Mouse (Mus musculus) urinary bladder, postnatal 36 days (tissue): ENCODE data around the gene Rab6b.

Source experiments
- DNase-seq, 2 experiments: peaks; one replicate each; pipeline ENCODE4 v3.0.0; 2022; ENCODE audit warnings: low spot score in 2 of 2, mixed read lengths in 1 of 2

Rab6b gene

DNA sequence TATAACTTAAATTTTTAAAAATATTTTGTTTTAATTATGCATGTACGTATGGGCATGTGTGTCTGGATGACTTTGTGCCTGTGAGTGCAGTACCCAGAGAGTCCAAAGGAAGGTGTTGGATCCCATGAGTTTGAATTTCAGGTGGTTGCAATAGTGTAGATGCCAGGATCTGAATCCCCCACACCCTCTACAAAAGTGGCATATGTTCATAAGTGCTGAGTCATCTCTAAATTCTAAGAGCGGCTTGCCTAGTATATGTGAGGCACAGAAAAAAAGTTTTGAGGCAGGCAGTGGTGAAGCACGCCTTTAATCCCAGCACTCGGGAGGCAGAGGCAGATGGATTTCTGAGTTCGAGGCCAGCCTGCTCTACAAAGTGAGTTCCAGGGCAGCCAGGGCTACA is 94.2 kb downstream of the Rab6b start:
- no peak for DNase-seq

DNA sequence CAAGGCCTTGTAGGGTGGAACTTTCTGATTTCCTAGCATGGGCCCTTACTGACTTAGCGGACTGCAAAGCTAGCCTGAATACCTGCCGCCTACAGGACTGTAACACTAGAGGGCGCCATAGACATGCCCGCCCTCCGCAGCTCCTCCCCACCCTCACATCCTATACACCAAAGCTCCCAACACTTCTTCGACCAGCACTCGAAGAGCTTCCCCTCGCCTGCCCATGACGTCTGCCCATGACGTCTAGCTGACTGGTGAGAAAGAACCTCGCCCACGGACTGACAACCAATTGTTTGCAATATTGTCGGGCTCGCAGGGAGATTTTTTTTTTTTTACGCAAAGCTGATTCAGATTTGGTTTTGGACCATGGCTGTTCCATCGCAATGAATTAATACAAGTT is 96.3 kb downstream of the Rab6b start:
- peak; percentile 43 to 61 for DNase-seq

DNA sequence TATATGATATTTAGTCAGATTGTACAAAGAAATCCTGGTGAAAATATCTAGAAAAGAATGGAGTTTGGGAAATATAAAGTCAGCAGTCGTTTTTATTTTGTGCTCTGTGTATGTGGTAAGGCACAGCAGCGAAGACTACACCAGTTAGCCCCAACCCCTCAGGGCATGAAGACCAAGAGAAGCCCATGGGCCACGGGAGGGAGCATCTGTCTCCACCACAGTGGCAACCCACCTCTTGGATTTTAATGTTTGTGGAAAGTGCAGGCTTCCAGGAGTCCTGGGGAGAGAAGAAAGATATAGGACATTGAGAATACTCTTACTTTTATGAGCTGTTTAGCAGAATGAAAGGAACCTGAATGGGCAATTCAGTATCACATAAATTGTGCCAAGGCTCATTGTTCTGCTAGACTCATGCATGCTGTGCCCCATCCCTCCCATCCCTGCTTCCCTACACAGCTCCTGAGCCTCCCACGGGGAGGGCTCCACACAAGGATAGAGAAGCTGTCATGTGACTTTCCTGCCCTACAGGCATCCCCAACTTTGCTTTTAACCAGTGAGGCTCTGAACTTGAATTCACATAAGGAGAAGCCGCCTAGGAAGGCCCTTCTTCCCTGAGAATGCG is 97.3 kb downstream of the Rab6b start:
- no peak for DNase-seq

DNA sequence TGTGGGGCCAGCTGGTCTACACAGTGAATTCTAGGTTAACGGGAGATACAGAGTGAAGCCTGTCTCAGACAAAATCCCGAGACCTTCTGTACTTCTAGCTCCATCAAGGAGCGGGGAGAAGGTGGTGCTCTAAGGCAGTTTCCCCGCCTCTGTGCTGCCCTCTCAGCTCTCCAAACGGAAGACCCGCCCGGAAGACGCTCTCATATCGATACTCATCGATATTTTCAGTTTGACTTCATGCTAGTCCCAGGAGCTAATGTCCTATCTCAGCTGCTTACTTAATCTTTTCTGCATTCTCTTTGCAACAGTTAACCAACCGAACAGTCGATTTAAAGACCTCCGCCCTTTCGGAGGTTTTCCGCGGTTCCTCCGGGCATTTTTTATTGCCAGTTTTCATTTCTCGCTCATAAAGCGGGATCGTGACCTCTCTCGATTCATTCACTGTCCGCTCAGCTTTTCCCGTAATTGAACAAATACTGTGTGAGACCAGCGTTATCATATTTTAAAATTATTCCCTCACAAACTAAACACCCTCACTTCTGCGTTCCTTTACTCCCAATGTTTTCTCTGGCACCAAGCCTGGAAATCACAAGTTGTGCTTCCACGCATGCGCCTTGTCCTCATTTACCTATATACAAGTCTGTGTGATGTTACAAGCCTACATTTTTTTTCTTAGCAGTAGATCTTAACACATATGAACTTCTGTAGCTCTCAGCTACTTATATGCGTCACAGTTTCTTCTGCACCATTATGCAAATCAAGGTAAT is 101.2 kb downstream of the Rab6b start:
- no peak for DNase-seq

DNA sequence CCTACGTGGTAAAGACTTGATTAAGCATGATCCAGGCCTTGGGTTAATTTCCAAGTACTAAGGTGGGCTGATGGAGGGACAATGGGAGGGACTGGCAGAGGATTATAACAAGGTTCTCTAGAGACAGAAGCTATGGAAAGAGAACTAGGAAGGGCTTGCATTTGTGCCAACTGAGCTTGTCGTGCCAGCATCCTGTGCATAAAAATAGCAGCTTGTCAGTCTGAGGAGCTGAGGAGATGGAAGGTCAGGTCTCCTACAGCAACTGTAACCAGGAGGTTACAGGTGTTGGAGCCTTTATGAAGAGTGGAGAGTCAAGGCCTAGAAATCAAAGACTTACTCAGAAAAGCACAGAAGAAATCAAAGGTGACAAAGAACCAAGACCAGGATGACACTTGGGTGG is 102.0 kb downstream of the Rab6b start:
- no peak for DNase-seq

DNA sequence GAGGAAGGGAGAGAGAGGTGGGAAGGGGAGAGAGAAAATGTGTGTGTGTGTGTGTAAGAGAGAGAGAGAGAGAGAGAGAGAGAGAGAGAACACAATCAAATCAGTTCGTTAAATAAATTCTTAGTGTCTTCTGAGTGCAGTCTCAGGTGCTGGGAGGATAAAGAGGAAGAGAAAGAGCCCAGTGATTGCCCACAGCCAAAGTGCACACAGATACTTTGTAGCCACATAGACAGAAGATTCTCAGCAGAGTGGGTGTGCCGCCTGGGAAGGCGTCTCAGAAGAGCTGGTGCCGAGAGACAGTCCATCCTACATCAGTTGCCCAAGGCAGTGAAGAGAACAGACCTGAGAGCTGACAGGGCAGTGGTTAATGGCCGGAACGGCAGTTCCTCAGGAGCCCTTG is 102.7 kb downstream of the Rab6b start:
- no peak for DNase-seq

DNA sequence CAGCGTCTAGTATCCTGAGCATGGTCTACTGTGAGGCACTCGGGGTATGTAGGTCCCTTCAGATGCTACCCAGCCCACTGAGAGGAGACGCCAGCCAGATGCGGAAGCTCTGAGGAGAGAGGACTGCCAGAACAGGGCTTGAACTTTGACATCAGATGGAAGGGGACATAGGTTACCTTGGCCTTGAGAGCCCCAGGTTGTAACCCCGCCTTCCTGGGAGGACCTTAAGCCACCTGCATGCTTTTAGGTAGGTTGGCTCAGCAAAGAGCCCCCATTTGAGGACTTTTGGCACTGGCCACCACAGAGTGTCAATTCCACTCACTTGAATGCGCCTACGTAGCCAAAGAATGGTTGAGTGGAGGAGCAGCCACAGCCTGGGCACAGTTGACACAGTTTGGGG is 113.1 kb downstream of the Rab6b start:
- no peak for DNase-seq

DNA sequence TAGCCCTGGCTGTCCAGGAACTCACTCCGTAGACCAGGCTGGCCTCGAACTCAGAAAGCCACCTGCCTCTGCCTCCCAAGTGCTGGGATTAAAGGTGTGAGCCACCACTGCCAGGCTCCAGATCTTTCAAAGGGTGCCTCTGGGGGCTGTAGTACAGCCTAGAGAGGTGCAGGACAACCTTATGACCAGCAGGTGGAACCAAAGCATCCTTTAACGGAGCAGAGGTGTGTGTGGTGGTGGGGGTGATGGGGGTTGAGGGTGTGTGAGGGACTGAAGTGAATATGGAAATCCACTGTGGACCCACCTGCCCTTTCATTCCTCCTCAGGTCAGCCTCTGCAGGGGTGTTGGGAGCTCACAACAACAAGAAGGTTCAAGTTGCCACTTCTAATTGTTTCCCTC is 113.9 kb downstream of the Rab6b start:
- no peak for DNase-seq

DNA sequence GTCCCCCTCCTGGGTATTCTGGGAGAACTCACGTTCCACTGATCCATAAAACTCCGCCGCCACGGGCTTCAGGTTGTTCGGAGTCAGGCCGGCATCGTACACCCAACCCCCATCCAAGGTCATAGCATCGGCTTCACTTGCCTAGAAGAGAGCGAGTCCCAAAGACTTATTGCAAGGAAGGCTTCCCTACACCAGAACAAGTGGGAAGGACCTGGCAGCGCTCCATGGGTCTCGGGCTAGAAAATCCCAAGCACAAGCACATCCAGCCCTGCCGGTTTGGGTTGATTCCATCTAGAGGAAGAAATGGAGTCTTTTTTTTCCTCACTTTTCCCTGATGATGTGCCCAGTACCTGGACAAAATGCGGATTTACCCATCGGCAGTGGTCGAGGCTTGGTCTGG is 115.2 kb downstream of the Rab6b start:
- no peak for DNase-seq

DNA sequence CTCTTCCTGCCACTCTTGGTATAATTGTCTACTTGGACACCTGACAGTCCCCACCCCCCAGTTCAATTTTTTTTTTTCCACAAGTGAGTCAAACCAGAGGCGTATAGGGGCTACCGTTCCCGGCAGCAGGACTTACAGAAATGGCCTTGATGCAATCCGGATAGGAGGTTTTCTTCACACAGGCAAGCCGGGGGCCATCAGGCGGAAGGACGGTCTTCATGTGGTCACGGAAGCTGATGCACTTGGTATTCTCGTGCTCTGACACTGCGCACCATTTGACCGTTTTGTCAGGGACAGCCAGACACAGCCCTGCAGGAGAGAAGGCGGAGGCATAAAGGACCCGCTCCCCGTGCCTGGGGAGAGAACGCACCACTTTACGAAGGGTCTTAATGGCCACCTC is 116.2 kb downstream of the Rab6b start:
- no peak for DNase-seq

DNA sequence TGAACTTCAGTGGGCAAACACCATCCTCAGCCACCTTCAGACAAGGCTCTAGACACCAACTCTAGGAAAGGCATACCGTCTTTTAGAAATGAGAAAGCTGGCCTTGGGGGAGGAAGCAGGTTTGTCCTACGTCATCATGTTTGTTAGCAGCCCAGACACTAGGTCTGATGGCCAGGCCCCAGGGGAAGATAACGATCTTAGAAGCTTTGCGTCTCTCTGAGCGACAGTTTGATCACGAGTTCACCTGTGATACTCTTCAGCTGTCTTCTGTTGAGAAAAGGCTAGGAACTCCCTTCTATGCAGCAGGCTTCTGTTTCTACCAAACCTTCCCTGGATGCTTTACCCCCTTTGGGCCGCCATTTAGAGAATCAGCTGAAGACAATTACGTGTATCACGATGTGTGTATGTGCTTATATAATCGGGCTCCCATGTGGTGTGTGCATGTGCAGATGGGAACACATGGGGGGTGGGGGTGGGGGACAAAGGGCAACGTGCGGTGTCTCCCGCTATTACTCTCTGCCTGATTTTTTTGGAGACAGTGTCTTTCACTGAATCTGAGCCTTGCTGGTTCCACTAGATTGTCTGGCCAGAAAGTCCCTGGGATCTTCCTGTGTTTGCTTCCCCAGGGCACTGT is 116.9 kb downstream of the Rab6b start:
- no peak for DNase-seq

DNA sequence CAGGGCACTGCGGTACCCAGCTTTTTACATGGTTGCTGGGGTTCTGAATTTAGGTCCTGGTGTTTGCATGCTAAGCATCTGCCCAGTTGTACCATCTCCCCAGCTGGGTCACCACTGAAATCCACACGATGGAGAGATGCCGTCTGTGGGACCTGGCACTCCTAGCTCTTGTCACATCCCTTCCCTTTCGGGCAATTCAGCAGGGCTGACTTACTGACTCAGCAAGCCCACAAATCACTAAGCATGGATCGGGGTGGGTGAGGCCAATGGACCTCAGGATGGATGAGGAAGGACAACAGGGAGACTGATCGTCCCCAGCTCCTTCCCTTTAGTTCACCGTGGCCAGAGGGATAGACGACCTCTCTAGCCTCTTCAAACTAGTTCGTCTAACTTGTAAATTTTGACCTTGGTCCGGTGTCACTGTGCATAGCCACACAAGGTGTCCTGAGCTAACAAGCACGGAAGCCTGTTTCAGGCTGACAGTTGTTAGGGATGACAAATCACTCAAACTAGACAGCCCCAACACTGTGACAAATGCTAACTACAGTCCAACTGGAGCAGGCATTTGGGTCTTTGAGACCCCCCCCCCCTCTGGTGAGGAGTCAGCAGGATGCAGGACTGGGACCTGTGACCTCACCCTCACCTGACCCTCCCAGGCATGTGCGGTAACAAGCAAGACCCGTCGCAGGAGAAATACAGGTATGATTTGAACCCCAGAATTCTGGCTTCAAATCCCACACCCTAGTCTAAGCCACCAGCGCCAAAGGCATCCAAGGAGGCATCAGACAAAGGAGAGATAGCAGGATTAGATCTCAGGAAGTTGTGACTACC is 117.7 kb downstream of the Rab6b start:
- DNase-seq: no peak

DNA sequence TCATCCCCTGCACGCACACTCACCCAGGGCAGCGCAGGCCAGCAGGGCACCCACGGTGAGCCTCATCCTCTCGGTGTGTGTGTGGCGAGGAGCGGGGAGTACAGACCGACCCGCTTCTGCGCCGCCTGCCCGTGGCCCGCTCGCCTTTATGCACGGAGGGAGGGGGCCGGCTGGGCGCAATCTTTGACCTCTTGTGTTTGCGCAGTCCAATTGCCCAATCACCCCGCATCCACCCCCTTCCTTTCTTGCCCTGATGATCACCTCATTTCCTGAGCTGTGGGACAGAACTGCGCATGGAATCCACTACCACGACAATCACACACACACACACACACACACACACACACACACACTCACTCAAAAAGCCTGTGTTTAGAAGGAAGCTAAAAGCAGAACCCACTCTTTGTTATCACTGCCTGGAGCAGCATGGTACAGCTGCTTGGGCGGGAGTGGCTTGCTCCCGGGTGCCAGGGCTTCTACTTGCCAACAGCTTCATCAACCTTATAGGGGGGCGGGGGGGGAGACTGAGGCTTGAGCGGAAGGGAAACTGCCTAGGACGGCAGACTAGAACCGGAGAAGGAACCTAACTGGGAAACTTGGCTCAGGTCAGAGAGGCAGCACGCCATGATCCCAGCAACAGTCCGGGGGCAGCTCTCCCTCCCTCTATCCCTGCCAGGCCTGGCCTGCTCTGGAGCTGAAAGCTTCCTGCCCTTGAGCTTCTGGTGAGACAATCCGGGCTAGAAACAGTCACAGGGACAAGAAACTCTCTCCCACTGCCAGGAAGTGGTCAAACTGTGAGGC is 118.8 kb downstream of the Rab6b start, which contains the start of the genes Gm20425 and Trf:
TSS of gene Gm20425 (minus strand) at position 157 of the 801 bp plus-strand sequence.
TSS of gene Trf (minus strand) at position 294 of the 801 bp plus-strand sequence.
- DNase-seq: peak; percentile 56 to 78

DNA sequence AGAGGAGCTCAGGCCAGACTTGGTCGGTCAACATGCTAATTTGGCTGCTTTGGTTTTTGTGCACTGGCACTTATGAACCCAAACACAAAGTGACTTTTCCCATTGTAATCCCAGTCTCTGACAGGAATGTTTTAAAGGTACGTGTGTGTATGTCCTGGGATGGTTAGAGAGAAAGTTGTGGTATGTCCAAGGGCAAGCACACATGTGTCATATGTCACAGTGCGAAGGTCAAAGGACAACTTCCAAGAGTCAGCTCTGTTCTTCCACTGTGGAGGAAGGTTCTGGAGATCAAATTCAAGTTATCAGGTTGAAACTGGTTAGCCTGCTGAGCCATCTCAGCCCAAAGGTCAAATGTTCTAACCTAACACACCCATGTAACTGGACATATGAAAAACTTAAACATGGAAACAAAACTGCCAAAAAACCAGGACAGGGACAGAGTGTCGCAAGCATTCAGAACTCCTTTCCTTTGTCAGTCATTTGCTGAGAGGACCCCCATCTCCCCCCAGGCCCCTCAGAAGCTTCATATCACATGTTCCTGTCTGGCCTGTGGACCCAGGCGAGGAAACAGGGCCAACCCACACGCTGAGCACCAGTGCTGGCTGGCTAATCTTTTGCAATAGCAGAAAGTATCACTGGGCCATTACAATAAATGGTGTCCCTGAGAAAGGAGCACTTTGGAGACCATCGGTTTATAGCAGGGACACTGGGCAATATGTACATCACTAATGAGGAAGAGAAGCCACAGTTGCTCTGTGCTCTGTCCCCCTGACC is 120.8 kb downstream of the Rab6b start:
- DNase-seq: no peak

DNA sequence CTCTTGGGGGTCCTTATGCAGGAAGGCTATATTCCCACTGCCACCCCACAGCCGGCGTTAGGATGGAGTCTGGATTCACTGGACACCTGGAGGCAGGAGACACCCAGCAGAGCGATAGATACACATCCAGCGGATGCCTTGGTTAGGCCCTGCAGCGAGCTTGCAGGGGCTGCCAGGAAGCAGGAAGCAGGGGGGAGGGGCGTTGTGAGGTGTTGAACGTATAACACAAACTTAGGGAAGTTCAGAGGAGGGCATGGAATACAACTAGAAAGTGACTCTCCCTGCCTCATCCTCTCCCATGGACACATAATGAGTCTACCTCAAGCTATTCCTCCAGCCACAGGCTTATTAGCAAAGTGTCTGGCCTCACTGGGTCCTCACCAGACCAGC is 121.4 kb downstream of the Rab6b start:
- no peak for DNase-seq

DNA sequence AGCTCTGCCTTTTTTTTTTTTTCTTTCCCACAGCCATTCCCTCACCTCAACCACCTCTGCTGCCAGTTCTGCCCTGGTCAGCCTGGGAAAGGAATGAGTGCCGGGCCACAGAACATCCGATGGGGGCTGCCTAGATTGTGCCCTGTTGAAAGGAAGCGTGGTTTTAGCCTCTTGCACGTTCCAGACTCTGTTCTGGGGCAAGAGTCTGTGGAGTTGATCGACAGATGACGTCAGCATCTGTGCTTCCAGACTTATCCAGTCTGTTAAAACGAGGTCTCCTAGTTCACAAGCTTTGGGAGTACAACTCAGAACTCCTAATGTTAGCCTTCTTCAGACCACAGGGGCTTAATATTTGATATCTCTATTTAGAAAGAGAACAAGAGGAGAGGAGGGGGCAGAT is 122.5 kb downstream of the Rab6b start:
- DNase-seq: no peak

DNA sequence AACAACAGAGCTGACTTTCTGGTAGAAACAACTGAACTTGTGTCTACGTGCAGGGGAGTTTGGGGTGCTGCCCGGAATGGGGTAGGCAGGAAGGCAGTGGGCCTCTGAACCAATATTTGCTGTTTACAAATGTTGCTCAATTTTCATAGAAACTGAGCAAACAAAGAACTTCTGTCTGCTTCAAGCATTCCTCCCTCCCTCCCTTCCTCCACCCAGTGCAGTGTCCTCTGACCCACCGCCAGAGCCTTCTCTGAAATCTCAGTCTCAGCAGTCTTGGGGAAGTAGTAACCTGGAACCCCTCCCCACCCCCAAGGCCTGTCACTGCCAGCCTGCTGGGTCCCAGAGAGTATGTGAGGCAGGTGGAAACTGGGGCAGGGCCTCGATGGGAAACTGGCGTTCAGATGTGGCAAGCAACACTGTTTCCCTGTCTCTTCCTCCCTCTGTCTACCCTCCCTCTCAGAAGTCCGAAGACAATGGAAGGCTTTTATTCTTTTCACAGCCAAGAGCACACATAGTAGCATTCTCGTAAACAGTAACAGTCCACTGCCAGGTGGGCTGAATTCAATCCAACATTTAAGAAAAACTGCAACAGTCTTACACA is 123.1 kb downstream of the Rab6b start:
- DNase-seq: peak; percentile 45 to 67
